Mouse (Mus musculus): ENCODE measurements around the gene Morf4l2. TPM values are rescaled to one million over a fixed set of nuclear protein-coding genes. Genes with fewer than 3 reads are reported as not detected.

Gene Morf4l2
- polyA plus RNA-seq (2014; fragmentation: Nextera tagmentation; extraction: Ambion mirVana): 500 and 612 TPM in 2 replicates

GRCm38 (mm10) chrX:136743459-136743858, at the start of gene Morf4l2:
Gene Morf4l2 (minus strand): TSS chrX:136743690.
- H3K9me3 ChIP-seq (ENCODE audit: control insufficient read depth, low read length): no peaks in the 10 kb centered on the region
- ATAC-seq (ENCODE audit: low FRiP score, low TSS enrichment) (no peak), DNase-seq (no peak)
- WGBS: 87% methylated on average over 12 of the region's 12 CpGs
- peak within 1 kb of the TSS; percentile 54 for H3K4me2 ChIP-seq (ENCODE audit: low read length)
- H3K36me3 ChIP-seq (ENCODE audit: control insufficient read depth, insufficient read depth, low read length): peaks cover 11% of the 10 kb centered on the region; the same call in 1 of the 2 replicates
- no peak within 1 kb of the TSS for H3K9ac ChIP-seq (replicated peaks; ENCODE audit: low read length)
- H3K4me1 ChIP-seq (ENCODE audit: control insufficient read depth, insufficient read depth, low read length): 0 out of 2 replicates have a peak, but pooled peaks cover 4% of the 10 kb centered on the region
- H3K27ac ChIP-seq (replicated peaks; ENCODE audit: low read depth, low read length): peak within 1 kb of the TSS; percentile 86
- H3K27me3 ChIP-seq (ENCODE audit: control insufficient read depth, insufficient read depth, low read length): no peaks in the 10 kb centered on the region
- H3K4me3 ChIP-seq (replicated peaks; ENCODE audit: low read depth, low read length): peak within 1 kb of the TSS; percentile 49

- Histone ChIP-seq H3K27me3 (ENCODE audit: control insufficient read depth, insufficient read depth, low read length) (no peaks in the 10 kb centered on the region), H3K4me1 (ENCODE audit: control insufficient read depth, insufficient read depth, low read length) (no peaks in the 10 kb centered on the region), H3K27ac (replicated peaks; ENCODE audit: low read depth, low read length) (no peak overlapping the region), H3K36me3 (ENCODE audit: control insufficient read depth, insufficient read depth, low read length) (0 out of 2 replicates have a peak, but pooled peaks cover 3% of the 10 kb centered on the region), H3K9ac (replicated peaks; ENCODE audit: low read length) (no peak overlapping the region), H3K4me2 (ENCODE audit: low read length) (no peak overlapping the region), H3K4me3 (replicated peaks; ENCODE audit: low read depth, low read length) (no peak overlapping the region), H3K9me3 (ENCODE audit: control insufficient read depth, low read length) (no peaks in the 10 kb centered on the region)
- DNase-seq: no peak
- ATAC-seq (ENCODE audit: low FRiP score, low TSS enrichment): no peak
- WGBS: 85% methylated on average over 4 of the region's 4 CpGs
Measured at GRCm38 (mm10) chrX:136789446-136789845, 46.0 kb upstream of the Morf4l2 start.

GRCm38 (mm10) chrX:136780041-136780440, 36.6 kb upstream of the Morf4l2 start, which contains the start of gene Glra4:
Gene Glra4 (minus strand): TSS chrX:136780141.
- no peaks in the 10 kb centered on the region for H3K4me1 ChIP-seq (ENCODE audit: control insufficient read depth, insufficient read depth, low read length)
- no peak within 1 kb of the TSS for H3K4me2 ChIP-seq (ENCODE audit: low read length)
- no peak within 1 kb of the TSS for H3K4me3 ChIP-seq (replicated peaks; ENCODE audit: low read depth, low read length)
- H3K9ac ChIP-seq (replicated peaks; ENCODE audit: low read length): no peak within 1 kb of the TSS
- no peak within 1 kb of the TSS for H3K27ac ChIP-seq (replicated peaks; ENCODE audit: low read depth, low read length)
- ATAC-seq (ENCODE audit: low FRiP score, low TSS enrichment): no peak
- H3K9me3 ChIP-seq (ENCODE audit: control insufficient read depth, low read length): no peaks in the 10 kb centered on the region
- DNase-seq: no peak
- no peaks in the 10 kb centered on the region for H3K36me3 ChIP-seq (ENCODE audit: control insufficient read depth, insufficient read depth, low read length)
- H3K27me3 ChIP-seq (ENCODE audit: control insufficient read depth, insufficient read depth, low read length): no peaks in the 10 kb centered on the region
- WGBS: 74% methylated on average over 3 of the region's 3 CpGs

GRCm38 (mm10) chrX:136779262-136779661, 35.8 kb upstream of the Morf4l2 start:
- H3K4me1 ChIP-seq (ENCODE audit: control insufficient read depth, insufficient read depth, low read length): no peaks in the 10 kb centered on the region
- no peak overlapping the region for H3K9ac ChIP-seq (replicated peaks; ENCODE audit: low read length)
- 41% methylated on average over 2 of the region's 2 CpGs for WGBS
- H3K4me3 ChIP-seq (replicated peaks; ENCODE audit: low read depth, low read length): no peak overlapping the region
- no peaks in the 10 kb centered on the region for H3K27me3 ChIP-seq (ENCODE audit: control insufficient read depth, insufficient read depth, low read length)
- no peak overlapping the region for H3K4me2 ChIP-seq (ENCODE audit: low read length)
- no peak for DNase-seq
- no peak overlapping the region for H3K27ac ChIP-seq (replicated peaks; ENCODE audit: low read depth, low read length)
- H3K9me3 ChIP-seq (ENCODE audit: control insufficient read depth, low read length): no peaks in the 10 kb centered on the region
- ATAC-seq (ENCODE audit: low FRiP score, low TSS enrichment): no peak
- H3K36me3 ChIP-seq (ENCODE audit: control insufficient read depth, insufficient read depth, low read length): no peaks in the 10 kb centered on the region

- Histone ChIP-seq H3K9ac (replicated peaks; ENCODE audit: low read length) (no peak overlapping the region), H3K9me3 (ENCODE audit: control insufficient read depth, low read length) (no peaks in the 10 kb centered on the region), H3K4me1 (ENCODE audit: control insufficient read depth, insufficient read depth, low read length) (no peaks in the 10 kb centered on the region), H3K27ac (replicated peaks; ENCODE audit: low read depth, low read length) (no peak overlapping the region), H3K4me2 (ENCODE audit: low read length) (no peak overlapping the region), H3K36me3 (ENCODE audit: control insufficient read depth, insufficient read depth, low read length) (no peaks in the 10 kb centered on the region), H3K27me3 (ENCODE audit: control insufficient read depth, insufficient read depth, low read length) (no peaks in the 10 kb centered on the region), H3K4me3 (replicated peaks; ENCODE audit: low read depth, low read length) (no peak overlapping the region)
- WGBS: 82% methylated on average over 3 of the region's 3 CpGs
- no peak for DNase-seq
- ATAC-seq (ENCODE audit: low FRiP score, low TSS enrichment): no peak
Measured at GRCm38 (mm10) chrX:136778046-136778445, 34.6 kb upstream of the Morf4l2 start.

- WGBS: 77% methylated on average over 1 of the region's 1 CpGs
- H3K27me3 ChIP-seq (ENCODE audit: control insufficient read depth, insufficient read depth, low read length): no peaks in the 10 kb centered on the region
- no peaks in the 10 kb centered on the region for H3K9me3 ChIP-seq (ENCODE audit: control insufficient read depth, low read length)
- no peak overlapping the region for H3K27ac ChIP-seq (replicated peaks; ENCODE audit: low read depth, low read length)
- no peak overlapping the region for H3K4me3 ChIP-seq (replicated peaks; ENCODE audit: low read depth, low read length)
- no peak for ATAC-seq (ENCODE audit: low FRiP score, low TSS enrichment)
- no peak overlapping the region for H3K4me2 ChIP-seq (ENCODE audit: low read length)
- no peaks in the 10 kb centered on the region for H3K4me1 ChIP-seq (ENCODE audit: control insufficient read depth, insufficient read depth, low read length)
- DNase-seq: no peak
- H3K9ac ChIP-seq (replicated peaks; ENCODE audit: low read length): no peak overlapping the region
- no peaks in the 10 kb centered on the region for H3K36me3 ChIP-seq (ENCODE audit: control insufficient read depth, insufficient read depth, low read length)
Measured at GRCm38 (mm10) chrX:136773035-136773434, 29.5 kb upstream of the Morf4l2 start.

GRCm38 (mm10) chrX:136761103-136762074, 17.9 kb upstream of the Morf4l2 start:
- ATAC-seq (ENCODE audit: low FRiP score, low TSS enrichment) (0 out of 2 replicates have a peak, but pooled peaks have one; percentile 40), DNase-seq (peak; percentile 81)
- H3K4me3 ChIP-seq (replicated peaks; ENCODE audit: low read depth, low read length): no peak overlapping the region
- no peaks in the 10 kb centered on the region for H3K27me3 ChIP-seq (ENCODE audit: control insufficient read depth, insufficient read depth, low read length)
- peaks cover 3% of the 10 kb centered on the region; the same call in 1 of the 2 replicates for H3K36me3 ChIP-seq (ENCODE audit: control insufficient read depth, insufficient read depth, low read length)
- WGBS: 69% methylated on average over 11 of the region's 11 CpGs
- H3K4me1 ChIP-seq (ENCODE audit: control insufficient read depth, insufficient read depth, low read length): no peaks in the 10 kb centered on the region
- peak overlapping the region; percentile 52; the same call in 1 of the 2 replicates for H3K27ac ChIP-seq (replicated peaks; ENCODE audit: low read depth, low read length)
- no peak overlapping the region for H3K9ac ChIP-seq (replicated peaks; ENCODE audit: low read length)
- no peaks in the 10 kb centered on the region for H3K9me3 ChIP-seq (ENCODE audit: control insufficient read depth, low read length)
- no peak overlapping the region for H3K4me2 ChIP-seq (ENCODE audit: low read length)

- H3K9ac ChIP-seq (replicated peaks; ENCODE audit: low read length): no peak overlapping the region
- no peak for ATAC-seq (ENCODE audit: low FRiP score, low TSS enrichment)
- DNase-seq: no peak
- no peaks in the 10 kb centered on the region for H3K9me3 ChIP-seq (ENCODE audit: control insufficient read depth, low read length)
- H3K4me1 ChIP-seq (ENCODE audit: control insufficient read depth, insufficient read depth, low read length): no peaks in the 10 kb centered on the region
- no peak overlapping the region for H3K27ac ChIP-seq (replicated peaks; ENCODE audit: low read depth, low read length)
- no peak overlapping the region for H3K4me2 ChIP-seq (ENCODE audit: low read length)
- 0 out of 2 replicates have a peak, but pooled peaks cover 7% of the 10 kb centered on the region for H3K36me3 ChIP-seq (ENCODE audit: control insufficient read depth, insufficient read depth, low read length)
- 92% methylated on average over 3 of the region's 3 CpGs for WGBS
- H3K27me3 ChIP-seq (ENCODE audit: control insufficient read depth, insufficient read depth, low read length): no peaks in the 10 kb centered on the region
- H3K4me3 ChIP-seq (replicated peaks; ENCODE audit: low read depth, low read length): no peak overlapping the region
Measured at GRCm38 (mm10) chrX:136755464-136755863, 12.0 kb upstream of the Morf4l2 start.
